Mouse (Mus musculus): Measurements from ENCODE around the gene Syn2.
"Not testable (repeated sequence)": the region's sequence is repeated elsewhere in the genome, so short reads cannot be mapped to it uniquely, and the experiment has no call there.

Gene Syn2

GRCm38 (mm10) chr6:115174845-115175244 is 40.1 kb downstream of the Syn2 start:
- DNase-seq (ENCODE audit: low read depth, low spot score) = no peak

- DNase-seq (ENCODE audit: low read depth, low spot score) = peak; percentile 3
These were observed 44.1 kb downstream of the Syn2 start for GRCm38 (mm10) chr6:115178826-115179225.

- DNase-seq (ENCODE audit: low read depth, low spot score) = no peak
These were observed 46.4 kb downstream of the Syn2 start for GRCm38 (mm10) chr6:115181094-115181493.

- DNase-seq (ENCODE audit: low read depth, low spot score) = no peak
These were observed 56.4 kb downstream of the Syn2 start for GRCm38 (mm10) chr6:115191111-115191510.

GRCm38 (mm10) chr6:115200753-115201152 is 66.1 kb downstream of the Syn2 start:
- no peak for DNase-seq (ENCODE audit: low read depth, low spot score)

GRCm38 (mm10) chr6:115203029-115203428 is 68.3 kb downstream of the Syn2 start:
- DNase-seq (ENCODE audit: low read depth, low spot score) = no peak

- DNase-seq (ENCODE audit: low read depth, low spot score) = no peak
These were observed 75.5 kb downstream of the Syn2 start for GRCm38 (mm10) chr6:115210187-115210586.

GRCm38 (mm10) chr6:115210820-115211219 is 76.1 kb downstream of the Syn2 start:
- DNase-seq (ENCODE audit: low read depth, low spot score) = no peak

- no peak for DNase-seq (ENCODE audit: low read depth, low spot score)
These were observed 77.6 kb downstream of the Syn2 start for GRCm38 (mm10) chr6:115212132-115212903.

- no peak for DNase-seq (ENCODE audit: low read depth, low spot score)
These were observed 78.4 kb downstream of the Syn2 start for GRCm38 (mm10) chr6:115213129-115213528.

GRCm38 (mm10) chr6:115221215-115221641 is 86.5 kb downstream of the Syn2 start:
- no peak for DNase-seq (ENCODE audit: low read depth, low spot score)

GRCm38 (mm10) chr6:115225519-115225918 is 90.8 kb downstream of the Syn2 start:
- no peak for DNase-seq (ENCODE audit: low read depth, low spot score)

GRCm38 (mm10) chr6:115227043-115227442 is 92.3 kb downstream of the Syn2 start, which contains the start of gene Gm17482:
TSS of gene Gm17482 (plus strand) at chr6:115227343.
- DNase-seq (ENCODE audit: low read depth, low spot score) = no peak

GRCm38 (mm10) chr6:115227529-115227928 is 92.8 kb downstream of the Syn2 start:
- peak; percentile 58 for DNase-seq (ENCODE audit: low read depth, low spot score)

- no peak for DNase-seq (ENCODE audit: low read depth, low spot score)
These were observed 95.9 kb downstream of the Syn2 start for GRCm38 (mm10) chr6:115230557-115230956.

- DNase-seq (ENCODE audit: low read depth, low spot score) = peak; percentile 21
These were observed 97.1 kb downstream of the Syn2 start for GRCm38 (mm10) chr6:115231836-115232235.

GRCm38 (mm10) chr6:115232562-115232961 is 97.9 kb downstream of the Syn2 start:
- peak; percentile 58 for DNase-seq (ENCODE audit: low read depth, low spot score)

- peak; percentile 72 for DNase-seq (ENCODE audit: low read depth, low spot score)
These were observed 103.6 kb downstream of the Syn2 start for GRCm38 (mm10) chr6:115238031-115239027.

GRCm38 (mm10) chr6:115239335-115239734 is 104.6 kb downstream of the Syn2 start:
- peak; percentile 28 for DNase-seq (ENCODE audit: low read depth, low spot score)

- not testable (repeated sequence) for DNase-seq (ENCODE audit: low read depth, low spot score)
These were observed 105.7 kb downstream of the Syn2 start for GRCm38 (mm10) chr6:115240431-115240830.

GRCm38 (mm10) chr6:115241131-115241699 is 106.5 kb downstream of the Syn2 start:
- no peak for DNase-seq (ENCODE audit: low read depth, low spot score)

GRCm38 (mm10) chr6:115241939-115242338 is 107.2 kb downstream of the Syn2 start:
- DNase-seq (ENCODE audit: low read depth, low spot score) = no peak

Measured in skeletal muscle tissue, adult 2 months (tissue).